Mouse (Mus musculus): ENCODE measurements at regions not wholly inside any gene's neighbourhood (a gene's known extent, or its start where the extent isn't known, plus 50 kb on each side); places are given as distances from the start of the nearest gene placed in this dataset.
A peak's percentile ranks its signal among the peaks of the same experiment; 100 is the strongest.

DNA sequence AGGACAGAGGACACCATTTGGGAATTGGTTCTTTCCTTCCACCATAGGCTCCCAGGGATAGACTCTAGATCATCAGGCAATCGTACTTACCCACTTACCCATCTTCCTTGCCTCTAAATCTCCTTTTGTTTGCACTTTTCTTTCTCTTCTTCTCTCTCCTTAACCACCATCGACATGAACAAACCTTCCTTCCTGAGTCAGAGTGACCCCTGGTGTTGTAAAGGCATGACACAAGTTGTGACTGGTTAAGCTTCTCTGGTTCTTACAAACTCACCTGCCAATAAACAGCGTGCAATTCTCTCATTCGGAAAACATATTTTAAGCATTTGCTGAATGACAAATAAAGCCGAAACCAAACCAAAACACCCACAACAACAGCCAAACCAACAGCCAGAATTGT lies 193.4 kb upstream of the Mctp2 start:
- H3K27me3 ChIP-seq (ENCODE audit: control insufficient read depth, insufficient read depth, insufficient read length): no peaks in the 10 kb centered on the region
- TF ChIP-seq POLR2A (IDR thresholded peaks at IDR 0.05; ENCODE audit: insufficient read length, low read depth) (no peak), REST (IDR thresholded peaks at IDR 0.05; ENCODE audit: insufficient read depth, insufficient read length) (no peak), CEBPB (IDR thresholded peaks at IDR 0.05; ENCODE audit: insufficient read depth, poor library complexity, severe bottlenecking) (no peak), TCF3 (IDR thresholded peaks at IDR 0.05; ENCODE audit: insufficient read length, low read depth) (no peak), TCF12 (IDR thresholded peaks at IDR 0.05; ENCODE audit: insufficient read depth, poor library complexity, severe bottlenecking) (no peak), E2F4 (IDR thresholded peaks at IDR 0.05; ENCODE audit: insufficient read depth) (no peak)

GRCm38 (mm10) chr7:72500190-72500589 lies 193.8 kb upstream of the Mctp2 start:
- no peaks in the 10 kb centered on the region for H3K27me3 ChIP-seq (ENCODE audit: control insufficient read depth, insufficient read depth, insufficient read length)
- H3K36me3 ChIP-seq (ENCODE audit: control insufficient read depth, insufficient read depth): no peaks in the 10 kb centered on the region
- H3K4me3 ChIP-seq: no peak overlapping the region
- H3K79me2 ChIP-seq (ENCODE audit: control insufficient read depth, insufficient read depth): no peaks in the 10 kb centered on the region
- no peak overlapping the region for H3ac ChIP-seq (ENCODE audit: control insufficient read depth, insufficient read length)
- no peak overlapping the region for H3K4me2 ChIP-seq (ENCODE audit: low read depth)
- TF ChIP-seq CEBPB (IDR thresholded peaks at IDR 0.05; ENCODE audit: insufficient read depth, poor library complexity, severe bottlenecking): no peak
- no peak for TF ChIP-seq SRF (IDR thresholded peaks at IDR 0.05; ENCODE audit: control insufficient read depth, insufficient read length, low read depth)
- TF ChIP-seq POLR2A (IDR thresholded peaks at IDR 0.05; ENCODE audit: insufficient read length, low read depth): no peak
- no peak for TF ChIP-seq TCF12 (IDR thresholded peaks at IDR 0.05; ENCODE audit: insufficient read depth, poor library complexity, severe bottlenecking)
- TF ChIP-seq MYOD1 (IDR thresholded peaks at IDR 0.05; ENCODE audit: control insufficient read depth in 1 of 3, insufficient read length in 2 of 3, low read depth in 2 of 3): no peak
- TF ChIP-seq MYOG (IDR thresholded peaks at IDR 0.05; ENCODE audit: control insufficient read depth in 1 of 3, insufficient read depth in 1 of 3, insufficient read length in 2 of 3, low read depth in 2 of 3): no peak
- no peak for TF ChIP-seq REST (IDR thresholded peaks at IDR 0.05; ENCODE audit: insufficient read depth, insufficient read length)
- TF ChIP-seq USF1 (IDR thresholded peaks at IDR 0.05; ENCODE audit: low read depth): no peak
- no peak for TF ChIP-seq MAX (IDR thresholded peaks at IDR 0.05; ENCODE audit: low read depth)
- no peak for TF ChIP-seq TCF3 (IDR thresholded peaks at IDR 0.05; ENCODE audit: insufficient read length, low read depth)

More for the DNA sequence above, 193.4 kb upstream of the Mctp2 start:
- Histone ChIP-seq H3K36me3 (ENCODE audit: control insufficient read depth, insufficient read depth) (no peaks in the 10 kb centered on the region), H3K79me2 (ENCODE audit: control insufficient read depth, insufficient read depth) (no peaks in the 10 kb centered on the region), H3K4me2 (ENCODE audit: low read depth) (no peak overlapping the region), H3ac (ENCODE audit: control insufficient read depth, insufficient read length) (no peak overlapping the region), H3K4me3 (no peak overlapping the region)

GRCm38 (mm10) chr7:72500996-72501395 lies 194.6 kb upstream of the Mctp2 start:
- Histone ChIP-seq H3K4me2 (ENCODE audit: low read depth) (peak overlapping the region; percentile 43), H3K36me3 (ENCODE audit: control insufficient read depth, insufficient read depth) (no peaks in the 10 kb centered on the region), H3K27me3 (ENCODE audit: control insufficient read depth, insufficient read depth, insufficient read length) (no peaks in the 10 kb centered on the region), H3ac (ENCODE audit: control insufficient read depth, insufficient read length) (no peak overlapping the region), H3K4me3 (no peak overlapping the region), H3K79me2 (ENCODE audit: control insufficient read depth, insufficient read depth) (no peaks in the 10 kb centered on the region)
- TF ChIP-seq E2F4 (IDR thresholded peaks at IDR 0.05; ENCODE audit: insufficient read depth): no peak
- peak; percentile 18; the same call in 1 of the 2 replicates for TF ChIP-seq CEBPB (IDR thresholded peaks at IDR 0.05; ENCODE audit: insufficient read depth, poor library complexity, severe bottlenecking)

DNA sequence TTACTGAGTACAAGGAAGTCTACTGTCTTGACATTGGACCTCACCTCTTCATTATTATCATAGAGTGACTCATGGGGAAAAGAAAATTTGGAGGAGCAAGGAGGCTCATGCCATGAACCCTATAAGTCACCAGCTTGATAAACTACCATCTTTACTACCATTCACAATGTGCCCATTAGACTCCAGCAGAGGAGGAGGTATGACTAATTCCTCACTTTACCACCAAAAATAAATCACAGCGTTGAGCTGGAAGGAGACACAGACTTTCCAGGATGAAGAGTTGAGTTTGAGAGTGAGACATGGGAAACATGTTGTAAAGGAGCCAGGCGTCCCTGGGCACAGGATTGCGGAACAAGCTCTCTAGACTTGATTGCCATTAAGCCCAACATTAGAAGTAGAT lies 195.0 kb upstream of the Mctp2 start:
- Histone ChIP-seq H3K27me3 (ENCODE audit: control insufficient read depth, insufficient read depth, insufficient read length) (no peaks in the 10 kb centered on the region), H3K79me2 (ENCODE audit: control insufficient read depth, insufficient read depth) (no peaks in the 10 kb centered on the region)
- no peak for TF ChIP-seq MAX (IDR thresholded peaks at IDR 0.05; ENCODE audit: low read depth)
- no peak for TF ChIP-seq REST (IDR thresholded peaks at IDR 0.05; ENCODE audit: insufficient read depth, insufficient read length)
- no peak for TF ChIP-seq CEBPB (IDR thresholded peaks at IDR 0.05; ENCODE audit: insufficient read depth, poor library complexity, severe bottlenecking)
- no peak for TF ChIP-seq POLR2A (IDR thresholded peaks at IDR 0.05; ENCODE audit: insufficient read length, low read depth)
- TF ChIP-seq MYOG (IDR thresholded peaks at IDR 0.05; ENCODE audit: control insufficient read depth in 1 of 3, insufficient read depth in 1 of 3, insufficient read length in 2 of 3, low read depth in 2 of 3): no peak
- no peak for TF ChIP-seq POLR2AphosphoS2 (IDR thresholded peaks at IDR 0.05; ENCODE audit: insufficient read length, low read depth)
- TF ChIP-seq E2F4 (IDR thresholded peaks at IDR 0.05; ENCODE audit: insufficient read depth): no peak
- TF ChIP-seq MYOD1 (IDR thresholded peaks at IDR 0.05; ENCODE audit: control insufficient read depth in 1 of 3, insufficient read length in 2 of 3, low read depth in 2 of 3): no peak
- TF ChIP-seq USF1 (IDR thresholded peaks at IDR 0.05; ENCODE audit: low read depth): no peak
- TF ChIP-seq SRF (IDR thresholded peaks at IDR 0.05; ENCODE audit: control insufficient read depth, insufficient read length, low read depth): no peak
- no peak for TF ChIP-seq TCF3 (IDR thresholded peaks at IDR 0.05; ENCODE audit: insufficient read length, low read depth)
- TF ChIP-seq TCF12 (IDR thresholded peaks at IDR 0.05; ENCODE audit: insufficient read depth, poor library complexity, severe bottlenecking): no peak

GRCm38 (mm10) chr7:72503756-72504155 lies 197.3 kb upstream of the Mctp2 start:
- no peak for TF ChIP-seq POLR2A (IDR thresholded peaks at IDR 0.05; ENCODE audit: insufficient read length, low read depth)
- TF ChIP-seq REST (IDR thresholded peaks at IDR 0.05; ENCODE audit: insufficient read depth, insufficient read length): no peak
- TF ChIP-seq USF1 (IDR thresholded peaks at IDR 0.05; ENCODE audit: low read depth): no peak
- no peak for TF ChIP-seq MYOG (IDR thresholded peaks at IDR 0.05; ENCODE audit: control insufficient read depth in 1 of 3, insufficient read depth in 1 of 3, insufficient read length in 2 of 3, low read depth in 2 of 3)
- no peak for TF ChIP-seq MAX (IDR thresholded peaks at IDR 0.05; ENCODE audit: low read depth)
- TF ChIP-seq TCF12 (IDR thresholded peaks at IDR 0.05; ENCODE audit: insufficient read depth, poor library complexity, severe bottlenecking): no peak
- no peak for TF ChIP-seq SRF (IDR thresholded peaks at IDR 0.05; ENCODE audit: control insufficient read depth, insufficient read length, low read depth)
- TF ChIP-seq E2F4 (IDR thresholded peaks at IDR 0.05; ENCODE audit: insufficient read depth): no peak
- no peak for TF ChIP-seq CEBPB (IDR thresholded peaks at IDR 0.05; ENCODE audit: insufficient read depth, poor library complexity, severe bottlenecking)
- no peak for TF ChIP-seq TCF3 (IDR thresholded peaks at IDR 0.05; ENCODE audit: insufficient read length, low read depth)
- TF ChIP-seq MYOD1 (IDR thresholded peaks at IDR 0.05; ENCODE audit: control insufficient read depth in 1 of 3, insufficient read length in 2 of 3, low read depth in 2 of 3): no peak
- TF ChIP-seq POLR2AphosphoS2 (IDR thresholded peaks at IDR 0.05; ENCODE audit: insufficient read length, low read depth): no peak
- Histone ChIP-seq H3K36me3 (ENCODE audit: control insufficient read depth, insufficient read depth) (no peaks in the 10 kb centered on the region), H3K4me2 (ENCODE audit: low read depth) (no peak overlapping the region), H3K79me2 (ENCODE audit: control insufficient read depth, insufficient read depth) (no peaks in the 10 kb centered on the region), H3K27me3 (ENCODE audit: control insufficient read depth, insufficient read depth, insufficient read length) (no peaks in the 10 kb centered on the region), H3ac (ENCODE audit: control insufficient read depth, insufficient read length) (no peak overlapping the region), H3K4me3 (no peak overlapping the region)

More for the DNA sequence above, 195.0 kb upstream of the Mctp2 start:
- Histone ChIP-seq H3K4me3 (no peak overlapping the region), H3ac (ENCODE audit: control insufficient read depth, insufficient read length) (no peak overlapping the region), H3K4me2 (ENCODE audit: low read depth) (peak overlapping the region; percentile 43), H3K36me3 (ENCODE audit: control insufficient read depth, insufficient read depth) (no peaks in the 10 kb centered on the region)
